Mouse (Mus musculus) adrenal gland, postnatal 25 days (tissue): Measurements from ENCODE around the gene Ezr. TPM values are rescaled to one million over a fixed set of nuclear protein-coding genes. Genes with fewer than 3 reads are reported as not detected.
"Not testable (repeated sequence)": the region's sequence is repeated elsewhere in the genome, so short reads cannot be mapped to it uniquely, and the experiment has no call there.

ENCODE experiments used
- DNase-seq: peaks from one replicate; pipeline ENCODE4 v3.0.0; 2021; ENCODE audit warnings: mixed read lengths
- total RNA-seq: library from RNA; stranded (reverse); gene quantifications from 2 replicates; pipeline ENCODE4 v1.2.3, GENCODE M21; 2021

The Ezr gene
- total RNA-seq, 1 experiment from 2014 or later: 17.9 TPM

DNA sequence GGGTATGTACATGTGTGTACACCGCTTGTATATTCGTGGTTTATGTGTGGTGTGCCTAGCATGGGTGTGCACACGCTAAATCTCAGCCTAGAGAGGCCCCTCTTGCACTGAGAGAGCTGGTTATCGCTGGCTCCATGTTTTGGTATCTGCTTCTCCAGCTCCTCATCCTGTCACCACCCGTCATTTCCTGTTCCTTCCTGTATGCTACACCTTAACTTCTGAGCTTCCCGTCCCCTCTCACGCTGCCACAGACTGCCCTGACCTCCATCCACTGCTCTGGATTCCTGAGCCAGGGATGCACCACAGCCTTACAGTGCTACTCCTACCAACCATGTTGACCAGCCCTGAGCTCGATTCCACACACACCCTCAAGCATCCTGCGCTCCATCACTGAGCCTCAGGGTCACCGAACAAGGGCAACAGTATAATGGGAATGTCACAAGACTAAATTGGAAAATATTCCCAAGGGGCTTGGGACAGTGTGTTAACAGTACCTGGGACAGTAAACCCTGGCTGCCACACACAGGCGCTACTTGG, 39.5 kb downstream of the Ezr start:
- DNase-seq: no peak

DNA sequence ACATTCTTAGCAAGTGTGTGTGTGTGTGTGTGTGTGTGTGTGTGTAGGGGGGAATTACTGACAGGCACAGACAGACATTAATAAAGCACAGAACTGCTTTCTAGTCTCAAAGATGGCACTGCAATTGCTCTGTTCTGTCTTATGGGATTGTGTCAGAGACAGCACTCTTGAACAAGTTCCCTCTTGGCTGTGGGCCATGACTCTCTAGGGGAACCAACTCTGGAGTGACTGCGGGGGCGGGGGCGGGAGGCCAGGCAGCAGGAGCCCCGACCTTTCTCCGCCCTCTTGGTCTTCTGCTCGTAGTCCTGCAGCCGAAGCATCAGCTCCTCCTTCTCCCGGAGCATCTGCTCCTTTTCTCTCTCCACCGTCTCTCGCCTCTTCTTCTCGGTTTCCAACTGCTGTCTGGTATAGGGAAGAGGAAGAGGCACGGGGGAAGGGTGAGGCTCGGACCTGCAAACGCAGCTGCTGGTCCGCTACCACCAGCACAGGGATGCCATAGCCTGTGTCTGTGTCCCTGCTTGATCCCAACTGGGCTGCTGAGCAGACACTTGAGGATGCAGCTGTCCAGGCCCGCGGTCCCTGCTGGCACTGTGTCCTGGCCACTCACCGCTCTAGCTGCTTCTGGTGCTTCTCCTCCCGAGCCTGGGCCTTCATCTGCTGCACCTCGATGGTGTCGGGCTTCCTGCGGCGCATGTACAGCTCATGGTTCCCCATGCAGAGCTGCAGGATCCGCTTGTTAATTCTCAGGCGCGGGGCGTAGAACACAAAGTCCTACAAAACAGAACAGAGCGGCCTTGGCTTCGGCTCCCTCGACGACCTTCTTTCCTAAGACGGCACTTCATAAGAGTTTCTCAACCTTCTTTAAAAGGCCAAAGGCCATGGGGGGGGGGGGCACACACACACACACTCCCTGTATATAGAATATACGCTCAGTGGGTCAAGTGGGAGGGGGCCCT, 40.2 kb downstream of the Ezr start:
- DNase-seq: no peak

DNA sequence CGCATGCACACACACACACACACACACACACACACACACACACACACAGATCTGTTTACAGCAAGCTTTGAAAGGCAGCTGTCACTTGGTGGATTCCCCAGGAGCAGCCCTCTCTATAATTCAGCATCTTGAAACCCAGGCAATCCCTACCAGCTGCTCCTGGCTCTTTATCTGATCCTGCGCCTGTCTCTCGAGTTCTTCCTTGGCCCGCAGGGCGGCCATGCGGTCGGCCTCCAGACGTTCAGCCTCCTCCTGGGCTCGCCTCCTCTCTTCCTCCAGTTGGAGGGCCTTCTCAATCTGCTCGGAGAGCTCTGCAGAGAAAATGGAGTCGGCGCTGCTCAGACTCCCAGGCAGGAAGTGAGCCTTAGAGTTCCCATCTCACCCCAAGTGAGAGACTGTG, 41.3 kb downstream of the Ezr start:
- no peak for DNase-seq

GRCm38 (mm10) chr17:6740331-6741170, 42.0 kb downstream of the Ezr start:
- DNase-seq: no peak

DNA sequence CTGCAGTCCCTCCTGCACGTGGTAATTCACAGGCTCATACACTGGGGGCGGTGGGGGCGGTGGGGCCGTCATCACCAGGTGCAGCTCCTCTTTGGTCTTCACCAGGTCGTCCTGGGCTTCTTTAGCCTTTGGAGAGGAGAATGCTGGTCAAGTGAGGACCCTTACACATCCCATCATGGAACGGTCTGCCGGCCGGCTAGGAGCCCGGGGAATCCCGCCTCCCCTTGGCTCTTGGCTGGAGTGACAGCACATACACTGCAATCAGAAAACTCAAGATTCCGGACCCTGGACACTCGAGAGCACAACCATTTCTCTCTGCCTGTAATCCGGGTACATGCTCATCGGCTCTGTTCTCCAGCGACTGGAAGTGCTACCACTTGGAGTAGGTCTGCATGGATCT, 42.8 kb downstream of the Ezr start:
- no peak for DNase-seq

- no peak for DNase-seq
These were observed 43.3 kb downstream of the Ezr start for GRCm38 (mm10) chr17:6739266-6739665.

DNA sequence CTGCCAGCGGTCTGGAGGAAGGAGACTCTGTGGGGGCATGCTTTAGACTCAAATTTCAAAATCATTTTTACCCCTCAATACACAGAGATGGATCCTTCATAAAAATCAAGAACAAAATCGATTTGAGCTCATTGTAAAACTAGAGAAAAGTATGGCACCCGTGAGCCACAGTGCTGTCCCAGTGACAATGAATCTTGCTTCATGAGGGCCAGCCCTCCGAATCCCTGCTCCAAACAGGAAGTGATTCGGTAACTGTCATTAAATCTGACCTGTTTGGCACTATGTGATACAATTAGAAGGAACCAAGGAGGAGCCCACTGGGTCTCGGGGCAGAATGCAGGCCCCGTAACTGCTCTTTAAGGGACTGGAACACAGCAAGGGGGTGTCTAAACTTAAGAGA, 43.7 kb downstream of the Ezr start:
- DNase-seq: no peak

DNA sequence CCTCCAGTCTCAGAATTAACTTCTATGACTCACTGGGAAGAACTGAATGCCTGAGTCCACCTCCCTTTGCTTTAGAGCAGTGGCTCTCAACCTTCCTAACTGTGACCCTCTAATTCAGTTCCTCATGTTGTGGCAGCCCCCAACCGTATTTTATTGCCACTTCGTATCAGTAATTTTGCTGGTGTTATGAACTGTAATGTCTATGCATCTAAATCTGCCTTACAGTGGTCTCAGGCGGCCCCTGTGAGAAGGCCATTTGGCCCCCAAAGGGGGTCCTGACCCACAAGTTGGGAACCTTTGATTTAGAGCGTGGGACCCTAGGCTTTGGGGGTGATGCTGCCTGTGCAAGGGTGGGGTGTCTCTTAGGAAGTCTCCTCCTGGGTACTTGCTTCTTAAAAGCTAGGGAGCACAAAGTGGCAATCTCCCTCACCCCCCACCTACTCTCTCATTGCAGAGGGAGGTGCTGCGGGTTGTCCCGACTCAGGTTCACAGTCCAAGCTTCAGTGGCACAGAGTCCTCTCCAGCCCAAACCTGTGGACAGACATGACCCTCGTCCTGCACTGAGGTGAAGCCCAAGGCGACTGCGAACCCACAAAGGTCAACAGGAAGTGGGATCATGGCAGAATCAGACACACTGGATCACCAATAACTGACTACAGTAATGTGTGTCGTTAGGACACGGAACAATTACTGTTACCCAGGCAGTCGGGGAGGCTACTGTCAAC, 45.1 kb downstream of the Ezr start:
- no peak for DNase-seq

DNA sequence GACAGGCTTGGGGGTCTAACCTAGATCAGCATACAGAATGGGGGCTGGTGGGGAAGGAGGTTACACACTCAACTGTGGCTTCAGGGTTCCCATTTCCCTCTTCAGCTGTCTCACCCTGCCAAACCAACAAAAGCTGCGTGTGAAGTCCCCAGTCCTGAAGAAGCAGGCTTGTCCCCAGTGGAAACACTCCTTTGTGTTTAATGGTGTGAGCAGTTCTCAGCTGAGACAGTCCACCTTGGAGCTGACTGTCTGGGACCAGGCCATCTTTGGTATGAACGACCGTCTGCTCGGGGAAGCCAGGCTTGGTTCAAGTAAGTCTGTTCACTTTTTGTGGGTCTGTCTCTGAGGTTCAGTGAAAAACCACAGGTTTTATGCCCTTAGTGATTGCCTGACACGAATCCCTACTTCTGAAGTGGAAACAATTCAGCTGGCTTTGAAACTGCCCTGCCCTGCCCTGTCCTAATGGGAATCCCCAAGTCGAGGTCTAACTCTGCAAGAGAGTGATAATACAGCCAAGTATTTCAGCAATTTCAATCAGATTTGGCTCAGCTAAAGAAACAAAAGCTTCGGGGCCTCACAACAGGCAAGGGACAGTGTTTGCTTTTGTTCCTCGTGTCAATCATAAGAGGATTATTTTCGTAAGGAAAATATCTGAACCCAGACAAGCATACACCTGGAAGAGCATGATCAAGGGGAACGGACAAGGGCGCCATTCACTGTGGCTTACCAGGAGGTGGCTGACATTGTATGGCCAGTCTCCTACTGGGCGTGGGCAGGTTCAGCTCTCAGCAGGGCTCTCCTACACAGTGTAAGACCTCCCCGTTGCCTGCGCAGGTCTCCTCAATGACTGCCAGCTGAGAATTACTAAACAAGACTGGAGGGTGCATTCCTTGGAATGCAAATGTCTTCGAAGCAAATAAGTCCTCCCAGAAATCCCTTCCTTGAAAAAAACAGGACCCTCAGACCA, 46.0 kb downstream of the Ezr start:
- no peak for DNase-seq

DNA sequence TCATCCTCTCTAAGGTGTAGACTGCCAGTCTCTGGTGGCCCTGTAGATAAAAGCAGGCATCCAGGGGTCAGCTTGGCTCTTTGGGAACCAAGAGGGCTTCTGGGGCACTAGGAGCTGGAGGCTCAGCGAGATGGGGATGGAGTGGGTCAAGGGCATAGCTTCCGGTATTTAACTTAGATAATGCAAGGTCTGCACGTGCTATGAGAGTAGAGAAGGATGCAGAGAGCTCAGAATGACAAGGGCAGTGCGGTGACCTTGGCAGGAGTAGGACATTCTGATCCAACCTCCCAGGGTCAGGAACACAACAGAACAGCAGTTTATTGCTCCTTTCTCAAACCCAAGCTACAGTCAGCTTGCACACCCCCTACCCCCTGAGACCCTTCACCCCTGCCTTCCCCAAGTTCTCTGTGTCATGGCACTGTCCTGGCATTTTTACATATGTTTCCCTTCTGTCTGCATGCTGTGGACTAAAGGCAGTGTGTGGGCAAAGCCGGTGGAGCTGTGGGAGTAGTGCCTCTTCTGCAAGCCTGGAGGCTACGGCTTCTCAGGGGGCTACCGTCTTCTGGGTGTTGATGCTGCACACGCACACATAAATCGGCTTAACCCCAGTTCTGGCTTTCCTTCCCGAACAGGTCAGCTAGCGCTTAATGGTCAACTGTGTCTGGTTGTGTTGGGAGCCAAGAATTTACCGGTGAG, 47.7 kb downstream of the Ezr start:
- no peak for DNase-seq

GRCm38 (mm10) chr17:6733322-6733875, 49.2 kb downstream of the Ezr start:
- DNase-seq: no peak

DNA sequence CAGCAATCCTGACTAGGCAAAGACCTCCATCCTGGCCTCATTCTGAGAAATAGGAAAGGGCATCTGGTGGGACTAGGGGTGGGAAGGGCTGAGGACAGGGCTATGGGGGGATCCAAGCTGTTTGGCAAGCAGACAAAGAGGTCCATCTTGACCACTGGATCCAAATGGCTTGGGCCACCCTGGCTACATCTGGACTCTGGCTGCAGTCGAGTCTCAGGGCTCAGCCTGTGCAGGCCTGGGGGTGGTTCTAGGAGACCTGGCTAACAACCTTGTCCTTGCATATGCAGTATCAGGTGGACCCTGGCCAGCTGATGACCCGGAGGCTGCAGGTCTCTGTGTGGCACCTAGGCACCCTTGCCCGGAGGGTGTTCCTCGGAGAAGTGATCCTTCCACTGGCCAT, 49.9 kb downstream of the Ezr start:
- no peak for DNase-seq

DNA sequence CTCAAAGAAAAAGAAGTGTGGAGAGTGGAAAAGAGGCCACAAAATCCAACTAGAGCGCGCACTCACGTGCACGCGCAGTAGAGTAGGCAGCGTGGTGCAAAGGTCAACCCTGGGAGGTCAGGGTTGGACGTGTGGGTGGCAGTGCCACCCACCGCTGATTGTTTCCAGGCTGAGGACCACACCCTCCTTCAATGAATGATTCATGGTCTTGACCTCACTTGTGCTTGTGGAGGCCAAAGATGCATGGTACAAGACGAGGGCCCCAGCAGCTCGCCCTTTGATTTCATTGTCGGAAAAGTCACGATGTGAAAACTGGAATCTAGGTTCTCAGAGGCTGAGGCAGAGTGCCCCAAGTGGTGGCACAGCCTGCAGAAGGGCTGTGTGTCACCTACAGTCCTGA, 51.0 kb downstream of the Ezr start:
- DNase-seq: no peak

GRCm38 (mm10) chr17:6731132-6731531, 51.5 kb downstream of the Ezr start:
- DNase-seq: no peak

DNA sequence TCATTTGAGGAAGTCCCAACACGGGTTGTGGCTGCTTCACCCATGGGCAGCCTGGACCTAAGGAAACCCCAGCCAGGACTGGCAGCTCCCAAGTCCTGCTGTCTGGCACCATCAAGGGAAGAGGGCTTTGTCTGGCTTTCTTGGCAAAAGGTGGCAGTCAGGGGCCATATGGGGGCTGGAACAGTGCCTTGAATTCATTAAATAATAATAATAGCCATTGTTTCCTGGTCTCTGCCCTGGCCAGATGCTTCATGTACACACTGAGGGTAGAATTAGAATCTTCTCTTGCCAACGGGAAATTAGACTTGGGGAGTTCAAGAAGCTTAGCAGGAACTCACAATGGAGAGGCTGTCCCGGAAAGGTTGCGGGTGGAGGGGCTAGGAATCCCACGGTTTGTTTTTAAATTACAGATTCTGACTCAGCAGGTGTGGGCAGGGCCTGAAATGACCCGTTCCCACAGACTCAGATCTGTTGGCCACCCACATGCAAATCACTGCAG, 53.3 kb downstream of the Ezr start:
- no peak for DNase-seq

- DNase-seq: no peak
These were observed 54.5 kb downstream of the Ezr start for GRCm38 (mm10) chr17:6727996-6728610.

DNA sequence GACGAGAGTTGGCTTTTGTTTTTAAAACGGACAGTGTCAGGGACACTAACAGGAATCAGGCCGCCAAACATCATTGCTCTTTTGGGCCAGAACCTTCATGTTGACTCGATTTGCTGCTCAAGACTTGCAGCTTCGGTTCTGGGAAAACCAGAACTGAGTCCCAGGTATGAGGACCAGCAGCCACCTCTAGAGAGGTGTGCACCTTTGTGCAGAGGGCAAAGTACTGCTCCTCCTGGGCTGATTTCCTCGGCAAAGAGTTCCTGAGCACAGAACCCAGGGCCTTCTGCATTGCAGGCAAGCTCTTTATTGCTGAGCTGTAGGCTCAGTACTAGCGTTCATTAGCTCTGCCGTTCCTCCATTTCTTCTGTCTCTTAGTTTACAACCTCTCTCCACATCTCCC, 68.6 kb downstream of the Ezr start:
- DNase-seq: not testable (repeated sequence)

DNA sequence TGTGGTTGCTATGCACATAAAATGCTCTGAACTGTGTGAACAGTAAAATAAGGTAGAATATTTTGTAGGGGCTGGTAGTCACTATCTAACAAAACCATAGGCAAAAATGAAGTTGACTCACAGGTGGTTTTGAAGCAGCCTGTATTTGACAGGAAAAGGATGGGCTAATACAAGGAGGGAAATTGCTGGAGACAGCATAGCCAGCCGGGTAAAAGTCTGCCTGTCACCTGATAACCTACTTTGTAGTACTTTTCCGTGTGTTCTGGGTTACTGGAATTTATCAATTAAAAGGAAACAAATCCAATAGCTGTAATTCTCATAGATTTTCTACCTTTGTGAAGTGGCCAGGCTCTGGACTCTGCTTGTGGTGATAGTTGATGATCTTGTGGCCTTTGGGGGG, 69.1 kb downstream of the Ezr start:
- DNase-seq: not testable (repeated sequence)

- not testable (repeated sequence) for DNase-seq
These were observed 74.4 kb downstream of the Ezr start for GRCm38 (mm10) chr17:6708194-6708593.
